Mouse (Mus musculus): ENCODE data around the gene Xpnpep1. TPM values are rescaled to one million over a fixed set of nuclear protein-coding genes. Genes with fewer than 3 reads are reported as not detected.
A peak's percentile ranks its signal among the peaks of the same experiment; 100 is the strongest.

Gene Xpnpep1
- polyA plus RNA-seq, 1 experiment from 2014 or later, result 118 TPM

GRCm38 (mm10) chr19:53014910-53015710, 24.9 kb downstream of the Xpnpep1 start:
- no peaks in the 10 kb centered on the region for H3K9me3 ChIP-seq (ENCODE audit: control insufficient read depth, low read length)
- H3K27me3 ChIP-seq (replicated peaks; ENCODE audit: control insufficient read depth, insufficient read depth, low read length), result no peaks in the 10 kb centered on the region
- H3K4me2 ChIP-seq (ENCODE audit: low read length), result peak overlapping the region; percentile 45
- peak; percentile 74 for ATAC-seq
- H3K4me3 ChIP-seq (ENCODE audit: low read length), result peak overlapping the region; percentile 14; the same call in 1 of the 2 replicates
- 52% methylated on average over 21 of the region's 21 CpGs for WGBS
- H3K9ac ChIP-seq (ENCODE audit: low read depth, low read length), result peak overlapping the region; percentile 22; the same call in 1 of the 2 replicates
- H3K27ac ChIP-seq (ENCODE audit: low read depth, low read length), result no peak overlapping the region; the same call in 1 of the 2 replicates
- no peaks in the 10 kb centered on the region; the same call in 1 of the 2 replicates for H3K4me1 ChIP-seq (ENCODE audit: control insufficient read depth, insufficient read depth, low read depth, low read length)
- H3K36me3 ChIP-seq (ENCODE audit: control insufficient read depth, insufficient read depth, low read length), result 0 out of 2 replicates have a peak, but pooled peaks cover 3% of the 10 kb centered on the region

- Histone ChIP-seq H3K27ac (ENCODE audit: low read depth, low read length) (no peak overlapping the region), H3K4me1 (ENCODE audit: control insufficient read depth, insufficient read depth, low read depth, low read length) (no peaks in the 10 kb centered on the region; the same call in 1 of the 2 replicates), H3K9me3 (ENCODE audit: control insufficient read depth, low read length) (no peaks in the 10 kb centered on the region), H3K36me3 (ENCODE audit: control insufficient read depth, insufficient read depth, low read length) (0 out of 2 replicates have a peak, but pooled peaks cover 3% of the 10 kb centered on the region), H3K4me2 (ENCODE audit: low read length) (no peak overlapping the region), H3K27me3 (replicated peaks; ENCODE audit: control insufficient read depth, insufficient read depth, low read length) (no peaks in the 10 kb centered on the region), H3K9ac (ENCODE audit: low read depth, low read length) (no peak overlapping the region), H3K4me3 (ENCODE audit: low read length) (no peak overlapping the region)
- no peak for ATAC-seq
- 94% methylated on average over 3 of the region's 3 CpGs for WGBS
These were observed 26.3 kb downstream of the Xpnpep1 start for GRCm38 (mm10) chr19:53013744-53014143.

DNA sequence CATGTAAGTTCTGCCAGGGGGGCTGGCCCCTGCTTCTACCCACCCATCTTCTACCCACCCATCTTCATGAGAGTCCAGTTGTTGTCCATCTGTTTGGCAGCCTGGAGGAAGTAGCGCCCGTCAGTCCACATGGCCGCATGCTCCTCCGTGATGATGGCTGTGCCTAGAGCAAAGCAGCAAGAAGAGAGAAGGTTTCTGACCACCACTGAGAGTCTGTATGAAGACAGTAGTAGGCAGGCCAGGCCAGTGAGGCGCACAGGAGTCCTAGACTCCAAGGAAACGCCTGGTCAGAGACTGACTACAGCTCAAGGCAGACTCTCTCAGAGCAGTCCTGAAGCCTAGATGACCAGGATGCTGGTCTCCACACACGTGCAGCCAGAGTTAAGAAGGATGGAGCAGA, 26.7 kb downstream of the Xpnpep1 start:
- no peak overlapping the region for H3K27ac ChIP-seq (ENCODE audit: low read depth, low read length)
- no peaks in the 10 kb centered on the region; the same call in 1 of the 2 replicates for H3K4me1 ChIP-seq (ENCODE audit: control insufficient read depth, insufficient read depth, low read depth, low read length)
- H3K9me3 ChIP-seq (ENCODE audit: control insufficient read depth, low read length), result no peaks in the 10 kb centered on the region
- H3K27me3 ChIP-seq (replicated peaks; ENCODE audit: control insufficient read depth, insufficient read depth, low read length), result no peaks in the 10 kb centered on the region
- H3K36me3 ChIP-seq (ENCODE audit: control insufficient read depth, insufficient read depth, low read length), result 0 out of 2 replicates have a peak, but pooled peaks cover 3% of the 10 kb centered on the region
- ATAC-seq, result no peak
- no peak overlapping the region for H3K4me3 ChIP-seq (ENCODE audit: low read length)
- no peak overlapping the region for H3K9ac ChIP-seq (ENCODE audit: low read depth, low read length)
- no peak overlapping the region for H3K4me2 ChIP-seq (ENCODE audit: low read length)
- WGBS, result 96% methylated on average over 7 of the region's 7 CpGs

GRCm38 (mm10) chr19:53010941-53011340, 29.1 kb downstream of the Xpnpep1 start:
- peaks cover 7% of the 10 kb centered on the region; the same call in 1 of the 2 replicates for H3K36me3 ChIP-seq (ENCODE audit: control insufficient read depth, insufficient read depth, low read length)

GRCm38 (mm10) chr19:53008921-53009320, 31.1 kb downstream of the Xpnpep1 start:
- Histone ChIP-seq H3K9me3 (ENCODE audit: control insufficient read depth, low read length) (no peaks in the 10 kb centered on the region), H3K27me3 (replicated peaks; ENCODE audit: control insufficient read depth, insufficient read depth, low read length) (no peaks in the 10 kb centered on the region), H3K4me2 (ENCODE audit: low read length) (no peak overlapping the region), H3K9ac (ENCODE audit: low read depth, low read length) (no peak overlapping the region), H3K27ac (ENCODE audit: low read depth, low read length) (no peak overlapping the region), H3K36me3 (ENCODE audit: control insufficient read depth, insufficient read depth, low read length) (peaks cover 18% of the 10 kb centered on the region), H3K4me3 (ENCODE audit: low read length) (no peak overlapping the region), H3K4me1 (ENCODE audit: control insufficient read depth, insufficient read depth, low read depth, low read length) (no peaks in the 10 kb centered on the region)
- 88% methylated on average over 5 of the region's 5 CpGs for WGBS
- ATAC-seq, result no peak

More at GRCm38 (mm10) chr19:53010941-53011340, 29.1 kb downstream of the Xpnpep1 start:
- 63% methylated on average over 5 of the region's 5 CpGs for WGBS
- no peaks in the 10 kb centered on the region for H3K9me3 ChIP-seq (ENCODE audit: control insufficient read depth, low read length)
- no peak overlapping the region for H3K9ac ChIP-seq (ENCODE audit: low read depth, low read length)
- no peak overlapping the region for H3K27ac ChIP-seq (ENCODE audit: low read depth, low read length)
- no peak overlapping the region for H3K4me2 ChIP-seq (ENCODE audit: low read length)
- H3K27me3 ChIP-seq (replicated peaks; ENCODE audit: control insufficient read depth, insufficient read depth, low read length), result no peaks in the 10 kb centered on the region
- H3K4me3 ChIP-seq (ENCODE audit: low read length), result no peak overlapping the region
- no peaks in the 10 kb centered on the region for H3K4me1 ChIP-seq (ENCODE audit: control insufficient read depth, insufficient read depth, low read depth, low read length)
- ATAC-seq, result no peak

GRCm38 (mm10) chr19:53008020-53008705, 31.9 kb downstream of the Xpnpep1 start:
- Histone ChIP-seq H3K9me3 (ENCODE audit: control insufficient read depth, low read length) (no peaks in the 10 kb centered on the region), H3K9ac (ENCODE audit: low read depth, low read length) (no peak overlapping the region), H3K4me3 (ENCODE audit: low read length) (no peak overlapping the region), H3K4me1 (ENCODE audit: control insufficient read depth, insufficient read depth, low read depth, low read length) (no peaks in the 10 kb centered on the region), H3K27ac (ENCODE audit: low read depth, low read length) (no peak overlapping the region; the same call in 1 of the 2 replicates), H3K36me3 (ENCODE audit: control insufficient read depth, insufficient read depth, low read length) (peaks cover 22% of the 10 kb centered on the region), H3K4me2 (ENCODE audit: low read length) (no peak overlapping the region), H3K27me3 (replicated peaks; ENCODE audit: control insufficient read depth, insufficient read depth, low read length) (no peaks in the 10 kb centered on the region)
- ATAC-seq, result peak; percentile 63
- WGBS, result 56% methylated on average over 6 of the region's 6 CpGs

GRCm38 (mm10) chr19:53005978-53006377, 34.0 kb downstream of the Xpnpep1 start:
- Histone ChIP-seq H3K9me3 (ENCODE audit: control insufficient read depth, low read length) (no peaks in the 10 kb centered on the region), H3K4me2 (ENCODE audit: low read length) (no peak overlapping the region), H3K27me3 (replicated peaks; ENCODE audit: control insufficient read depth, insufficient read depth, low read length) (no peaks in the 10 kb centered on the region), H3K27ac (ENCODE audit: low read depth, low read length) (no peak overlapping the region), H3K9ac (ENCODE audit: low read depth, low read length) (no peak overlapping the region), H3K4me1 (ENCODE audit: control insufficient read depth, insufficient read depth, low read depth, low read length) (no peaks in the 10 kb centered on the region), H3K36me3 (ENCODE audit: control insufficient read depth, insufficient read depth, low read length) (peaks cover 34% of the 10 kb centered on the region), H3K4me3 (ENCODE audit: low read length) (no peak overlapping the region)
- no peak for ATAC-seq
- WGBS, result 97% methylated on average over 19 of the region's 19 CpGs

DNA sequence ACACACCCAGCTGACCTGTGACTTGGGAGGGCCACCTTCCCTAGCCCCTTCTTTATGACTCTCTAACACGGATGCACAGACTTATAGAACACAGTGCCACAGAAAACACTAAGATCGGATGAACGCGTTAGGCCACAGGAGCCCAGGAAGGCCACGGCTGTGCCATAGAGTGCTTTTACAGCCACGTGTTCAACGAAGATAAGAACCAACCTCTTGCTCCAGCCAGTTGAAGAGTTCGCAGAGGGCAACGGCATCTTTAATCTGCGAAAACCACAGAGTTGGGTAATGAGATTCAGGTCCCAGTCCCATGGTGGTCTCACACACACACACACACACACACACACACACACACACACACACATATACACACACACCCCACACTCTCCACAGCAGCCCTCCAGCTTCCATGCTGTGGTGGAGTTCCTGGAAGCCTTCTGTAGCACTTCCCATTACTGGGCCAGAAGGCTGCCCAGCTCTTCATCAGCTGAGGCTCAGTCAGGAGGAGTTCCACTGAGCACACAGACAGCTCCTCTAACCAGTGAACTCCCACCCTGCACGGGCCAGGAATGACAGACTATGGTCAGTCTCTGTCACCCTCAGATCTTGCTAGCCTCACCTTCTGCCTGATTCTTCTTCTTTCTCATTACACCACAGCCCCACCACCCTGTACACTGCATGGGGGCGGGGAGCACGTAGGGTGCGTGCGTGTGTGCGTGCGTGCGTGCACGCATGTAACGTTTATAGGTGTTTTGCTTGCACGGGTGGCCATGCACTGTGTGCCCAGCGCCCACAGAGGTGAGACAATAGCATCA, 36.3 kb downstream of the Xpnpep1 start:
- no peak overlapping the region for H3K4me3 ChIP-seq (ENCODE audit: low read length)
- H3K36me3 ChIP-seq (ENCODE audit: control insufficient read depth, insufficient read depth, low read length), result peaks cover 46% of the 10 kb centered on the region
- H3K27me3 ChIP-seq (replicated peaks; ENCODE audit: control insufficient read depth, insufficient read depth, low read length), result no peaks in the 10 kb centered on the region
- no peaks in the 10 kb centered on the region for H3K9me3 ChIP-seq (ENCODE audit: control insufficient read depth, low read length)
- no peak overlapping the region for H3K9ac ChIP-seq (ENCODE audit: low read depth, low read length)
- WGBS, result 96% methylated on average over 22 of the region's 22 CpGs
- H3K4me2 ChIP-seq (ENCODE audit: low read length), result no peak overlapping the region
- ATAC-seq, result no peak
- no peaks in the 10 kb centered on the region for H3K4me1 ChIP-seq (ENCODE audit: control insufficient read depth, insufficient read depth, low read depth, low read length)
- H3K27ac ChIP-seq (ENCODE audit: low read depth, low read length), result no peak overlapping the region
